Mouse (Mus musculus) layer of hippocampus, adult 18-20 months (tissue): ENCODE measurements around the gene A730061H03Rik. TPM values are rescaled to one million over a fixed set of nuclear protein-coding genes. Genes with fewer than 3 reads are reported as not detected.

Source experiments
- DNase-seq, 2 experiments: peaks; one replicate each; pipeline ENCODE4 v3.0.0; 2022; ENCODE audit warnings: low spot score in 2 of 2
- total RNA-seq, 2 experiments: library from RNA; stranded (reverse); gene quantifications; 2 replicates each; pipeline ENCODE4 v1.2.3; 2021

Gene A730061H03Rik
- total RNA-seq, 2 experiments from 2014 or later: 0.79 to 1.6 TPM

- DNase-seq: no peak
These were observed 21.9 kb upstream of the A730061H03Rik start for GRCm38 (mm10) chr14:55581981-55582681.

GRCm38 (mm10) chr14:55580731-55581130 lies 20.5 kb upstream of the A730061H03Rik start:
- DNase-seq: no peak

- DNase-seq: no peak
These were observed 19.6 kb upstream of the A730061H03Rik start for GRCm38 (mm10) chr14:55579511-55580496.

GRCm38 (mm10) chr14:55578668-55579269 lies 18.6 kb upstream of the A730061H03Rik start:
- no peak for DNase-seq

- peak; percentile 66 to 67 for DNase-seq
These were observed 17.9 kb upstream of the A730061H03Rik start, which contains the start of gene Psme1 for GRCm38 (mm10) chr14:55577871-55578667. TSS of gene Psme1 (plus strand) at chr14:55578123.

GRCm38 (mm10) chr14:55576376-55576775 lies 16.2 kb upstream of the A730061H03Rik start:
- peak; percentile 37 to 40 for DNase-seq

- no peak for DNase-seq
These were observed 15.5 kb upstream of the A730061H03Rik start for GRCm38 (mm10) chr14:55575711-55576110.

GRCm38 (mm10) chr14:55575302-55575701 lies 15.1 kb upstream of the A730061H03Rik start, which contains the start of gene Fitm1:
TSS of gene Fitm1 (plus strand) at chr14:55575617.
- no peak for DNase-seq

- no peak for DNase-seq
These were observed 11.6 kb upstream of the A730061H03Rik start for GRCm38 (mm10) chr14:55571760-55572159.

- DNase-seq: no peak
These were observed 10.4 kb upstream of the A730061H03Rik start for GRCm38 (mm10) chr14:55570588-55570987.

GRCm38 (mm10) chr14:55567496-55567895 lies 7.3 kb upstream of the A730061H03Rik start:
- no peak for DNase-seq

- no peak for DNase-seq
These were observed 5.5 kb upstream of the A730061H03Rik start for GRCm38 (mm10) chr14:55565748-55566147.

- DNase-seq: no peak
These were observed 3.0 kb upstream of the A730061H03Rik start for GRCm38 (mm10) chr14:55563249-55563648.

- no peak for DNase-seq
These were observed 1.7 kb upstream of the A730061H03Rik start for GRCm38 (mm10) chr14:55561860-55562259.

GRCm38 (mm10) chr14:55559799-55560201 lies 406 bp downstream of the A730061H03Rik start, which contains the start of gene Dcaf11:
TSS of gene Dcaf11 (plus strand) at chr14:55560006.
- peak; percentile 83 to 90 for DNase-seq

- DNase-seq: no peak
These were observed 1.3 kb downstream of the A730061H03Rik start for GRCm38 (mm10) chr14:55558740-55559448.

GRCm38 (mm10) chr14:55557587-55557986 lies 2.6 kb downstream of the A730061H03Rik start:
- DNase-seq: no peak

GRCm38 (mm10) chr14:55557003-55557402 lies 3.2 kb downstream of the A730061H03Rik start:
- peak; percentile 72 to 80 for DNase-seq

GRCm38 (mm10) chr14:55555788-55556187 lies 4.4 kb downstream of the A730061H03Rik start:
- DNase-seq: no peak

GRCm38 (mm10) chr14:55554635-55555034 lies 5.6 kb downstream of the A730061H03Rik start:
- no peak for DNase-seq
